Mouse (Mus musculus): ENCODE results near the gene Lman2l.

Lman2l gene

DNA sequence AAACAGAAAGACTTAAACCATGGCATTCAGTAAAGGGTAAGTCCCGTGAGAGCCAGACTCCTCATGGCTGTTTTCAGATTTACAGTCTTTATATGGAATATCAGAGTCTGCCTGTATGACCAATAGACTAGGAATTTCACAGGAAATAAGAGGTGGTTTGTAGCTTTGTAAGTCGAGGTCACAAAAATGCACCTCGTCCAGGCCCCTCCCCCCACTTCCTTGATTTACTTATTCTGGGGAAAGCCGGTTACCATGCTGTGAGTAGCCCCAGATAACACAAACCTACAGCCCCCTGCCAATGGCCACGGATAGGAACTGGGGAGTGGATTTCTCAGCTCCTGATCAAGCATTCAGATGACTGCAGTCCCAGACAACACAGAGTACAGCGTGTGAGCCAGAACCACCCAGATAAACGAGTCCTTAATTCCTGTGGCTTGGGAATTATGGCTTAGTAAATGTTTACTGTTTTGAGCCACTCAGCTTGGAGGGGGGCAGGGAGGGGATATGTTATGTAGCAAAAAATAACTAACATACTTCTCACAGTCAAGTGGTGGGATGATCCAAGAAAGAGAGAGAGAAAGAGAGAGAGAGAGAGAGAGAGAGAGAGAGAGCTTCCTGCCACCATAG lies 12.4 kb upstream of the Lman2l start:
- no peak for DNase-seq

DNA sequence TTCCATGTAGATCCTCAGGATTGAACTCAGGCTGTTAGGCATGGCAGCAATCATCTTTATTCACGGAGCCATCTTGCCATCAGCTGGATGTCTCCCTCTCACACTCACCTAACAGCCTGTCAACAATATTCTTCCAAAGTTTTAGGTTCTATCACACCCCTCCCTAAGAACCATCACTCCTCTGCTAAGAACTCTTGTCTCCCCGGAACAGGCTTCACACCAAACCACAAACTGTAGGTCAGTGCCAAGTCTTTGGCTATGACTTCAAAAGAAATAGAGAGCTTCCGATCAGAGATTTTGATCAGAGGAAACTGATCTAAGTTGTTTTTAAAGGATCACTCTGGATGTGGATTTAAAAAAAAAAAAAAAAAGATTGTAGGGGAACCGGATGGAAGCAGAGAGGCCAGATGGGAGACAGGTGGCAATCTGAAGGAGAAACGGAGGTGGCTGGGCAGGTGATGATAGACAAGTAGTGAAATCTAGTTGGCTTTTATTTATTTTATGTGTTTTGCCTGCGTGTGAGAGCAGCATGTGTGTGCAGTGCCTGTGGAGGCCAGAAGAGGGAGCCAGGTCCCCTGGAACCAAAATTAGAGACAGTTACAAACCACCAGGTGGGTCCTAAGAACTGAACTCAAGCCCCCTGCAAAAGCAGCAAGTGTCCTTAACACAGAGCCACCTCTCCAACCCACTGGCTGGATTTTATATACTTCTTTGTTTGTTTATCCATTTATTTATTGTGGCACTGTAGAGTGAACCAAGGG lies 9.2 kb upstream of the Lman2l start:
- DNase-seq: no peak

DNA sequence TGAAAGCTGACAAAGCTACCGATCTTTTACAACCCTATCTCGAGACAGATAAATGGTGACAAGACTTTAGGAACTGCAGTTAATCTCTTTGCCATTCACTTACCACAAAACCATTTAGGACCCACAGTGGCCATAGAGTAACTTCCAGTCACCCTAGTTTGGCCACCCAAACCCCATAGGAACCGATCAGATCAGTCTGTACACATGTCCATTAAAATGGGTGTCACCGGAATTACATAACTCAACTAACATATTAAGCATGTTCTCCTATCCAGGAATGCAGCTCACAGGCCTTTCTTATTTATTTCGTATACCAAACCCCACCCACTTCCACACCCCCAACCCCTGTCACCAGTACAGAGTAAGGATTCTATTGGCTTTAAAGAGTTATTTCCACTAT lies 1.8 kb upstream of the Lman2l start:
- no peak for DNase-seq

DNA sequence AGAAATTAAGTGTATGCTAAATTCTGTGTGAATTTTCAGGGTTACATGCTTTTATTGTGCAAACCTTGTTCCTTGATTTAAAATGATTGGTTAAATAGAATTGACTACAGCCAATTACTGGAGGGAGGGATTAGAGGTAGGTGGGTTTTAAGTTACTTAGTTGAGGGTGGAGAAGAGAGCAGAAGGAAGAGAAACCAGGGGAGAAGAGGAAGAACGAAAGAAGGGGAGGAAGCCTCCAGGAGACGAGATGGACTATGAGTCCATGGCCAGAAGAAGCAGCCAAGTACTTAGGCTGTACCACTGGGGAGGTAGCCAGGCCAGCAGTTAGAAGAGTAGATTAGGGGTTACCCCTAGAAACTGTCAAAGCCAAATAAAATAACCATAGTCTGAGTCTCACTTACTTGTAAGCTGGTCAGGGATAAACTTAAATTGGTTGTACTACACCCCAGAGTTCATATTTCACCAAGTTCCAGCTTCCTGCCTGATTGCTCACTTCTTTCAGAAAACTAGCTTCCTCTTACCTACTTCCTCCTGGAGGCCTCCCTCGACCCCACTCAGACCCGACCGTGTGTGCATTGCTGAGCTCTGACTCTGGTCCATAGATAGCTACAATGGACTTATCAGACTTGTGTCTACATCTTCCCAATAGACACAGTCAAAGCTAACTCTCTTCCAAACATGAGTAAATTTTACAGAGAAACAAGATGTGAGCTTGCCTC lies 1.2 kb upstream of the Lman2l start:
- DNase-seq: no peak

DNA sequence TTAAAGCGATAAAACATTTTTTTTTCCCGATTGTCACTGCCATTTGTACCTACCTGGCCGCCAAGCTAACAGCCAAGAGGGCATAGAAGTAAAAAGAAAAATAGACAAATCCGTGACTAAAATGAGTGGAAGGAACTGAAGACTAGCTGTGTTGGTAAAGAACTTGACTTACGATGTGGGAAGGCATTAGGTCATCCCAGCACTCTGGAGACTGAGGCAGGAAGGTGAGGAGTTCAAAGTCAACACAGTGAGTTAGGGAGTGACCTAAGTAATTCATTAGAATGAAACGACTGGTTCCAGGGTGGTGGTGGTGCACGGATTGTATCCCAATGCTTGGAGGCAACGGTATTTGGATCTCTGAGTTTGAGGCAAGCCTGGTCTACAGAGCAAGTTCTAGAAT lies 437 bp upstream of the Lman2l start:
- no peak for DNase-seq

DNA sequence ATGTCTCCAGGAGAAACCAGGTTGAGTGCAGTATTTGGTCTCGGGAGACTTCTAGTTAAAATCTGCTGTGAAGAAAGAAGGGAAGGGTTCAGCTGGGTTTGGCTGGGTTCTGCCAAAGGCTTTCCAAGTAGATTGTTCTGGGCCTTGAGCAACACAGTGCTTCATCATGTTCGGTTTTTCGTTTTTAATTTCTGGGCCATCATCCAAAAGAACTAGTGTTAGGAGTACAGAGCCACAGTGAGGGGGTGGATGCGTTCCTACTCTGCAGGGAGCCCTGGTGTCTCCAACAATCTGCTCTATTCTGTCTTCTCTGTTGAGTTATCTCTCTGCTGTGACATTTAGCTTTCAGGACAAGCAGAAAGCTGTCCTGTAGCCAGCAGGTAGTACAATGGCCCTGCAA lies 4.0 kb downstream of the Lman2l start:
- DNase-seq: peak; percentile 78

DNA sequence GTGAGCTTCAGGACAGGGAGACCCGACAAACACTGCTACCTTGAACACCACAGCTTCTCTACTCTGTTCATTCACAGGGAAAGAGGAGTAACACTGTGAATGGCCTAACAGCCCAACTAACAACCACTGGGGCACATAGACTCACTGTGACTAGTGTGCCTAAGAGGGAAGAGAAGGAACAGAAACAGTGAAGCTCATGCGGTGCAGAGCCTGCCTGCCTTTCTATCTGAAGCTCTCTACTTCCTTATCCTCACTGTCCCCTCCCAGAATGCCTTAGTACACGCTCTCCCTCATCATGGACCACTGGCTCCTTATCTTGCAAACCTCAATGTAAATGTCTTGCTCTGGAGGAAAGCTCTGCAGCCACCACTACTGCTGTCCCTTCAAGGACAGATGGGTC lies 7.8 kb downstream of the Lman2l start:
- no peak for DNase-seq

DNA sequence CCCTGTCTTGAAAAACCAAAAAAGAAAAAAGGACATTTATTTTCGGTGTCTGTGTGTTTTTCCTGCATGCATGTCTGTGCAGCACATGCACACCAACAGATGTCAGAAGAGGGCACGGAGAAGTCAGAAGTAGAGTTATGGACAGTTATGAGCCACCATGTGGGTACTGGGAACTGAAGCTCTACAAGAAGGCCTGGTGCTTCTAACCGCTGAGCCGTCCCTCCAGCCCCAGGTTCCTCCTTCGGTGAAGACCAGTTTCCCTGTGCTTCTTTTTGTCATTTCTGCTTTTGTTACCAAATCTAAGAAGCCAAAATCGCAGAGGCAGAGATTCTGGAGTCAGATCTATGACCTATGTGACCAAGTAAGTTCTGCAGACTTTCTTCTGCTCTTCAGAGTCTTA lies 8.6 kb downstream of the Lman2l start:
- DNase-seq: no peak

DNA sequence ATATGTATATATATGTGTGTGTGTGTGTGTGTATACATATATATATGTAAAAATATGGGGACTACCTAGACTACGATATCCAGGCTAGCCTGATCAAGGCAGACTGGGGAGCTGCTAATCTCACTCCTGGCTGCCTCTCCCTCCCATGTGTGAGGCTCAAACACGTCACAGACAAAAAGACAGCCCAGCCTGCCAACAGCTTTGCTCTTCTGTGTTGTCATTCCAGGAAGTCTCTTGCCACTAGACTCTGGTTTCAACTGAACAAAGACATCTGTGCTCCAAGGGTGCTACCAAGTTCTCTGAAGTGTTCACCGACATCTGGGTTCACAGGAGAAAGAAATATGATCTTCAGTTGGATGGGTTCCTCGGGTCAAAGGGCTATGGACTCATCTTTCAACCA lies 10.0 kb downstream of the Lman2l start:
- no peak for DNase-seq

DNA sequence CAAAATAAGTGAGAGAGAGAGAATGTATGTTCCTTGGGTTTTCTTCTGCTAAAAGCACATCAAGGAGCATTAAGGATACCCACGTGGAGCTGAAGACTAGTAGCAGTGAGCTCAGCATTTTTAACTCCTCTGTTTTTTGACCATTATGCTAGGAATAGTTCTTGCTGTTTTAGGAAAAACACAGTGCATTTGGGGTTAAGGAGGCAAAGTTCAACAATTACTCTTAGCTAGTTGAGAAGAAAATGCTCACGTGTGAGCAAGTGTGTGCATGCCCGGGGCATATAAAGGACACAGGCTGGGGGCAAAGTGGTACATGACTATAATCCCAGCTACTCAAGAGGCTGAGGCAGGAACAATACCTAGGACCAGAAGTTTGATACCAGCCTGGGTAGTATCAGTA lies 11.5 kb downstream of the Lman2l start:
- no peak for DNase-seq

DNA sequence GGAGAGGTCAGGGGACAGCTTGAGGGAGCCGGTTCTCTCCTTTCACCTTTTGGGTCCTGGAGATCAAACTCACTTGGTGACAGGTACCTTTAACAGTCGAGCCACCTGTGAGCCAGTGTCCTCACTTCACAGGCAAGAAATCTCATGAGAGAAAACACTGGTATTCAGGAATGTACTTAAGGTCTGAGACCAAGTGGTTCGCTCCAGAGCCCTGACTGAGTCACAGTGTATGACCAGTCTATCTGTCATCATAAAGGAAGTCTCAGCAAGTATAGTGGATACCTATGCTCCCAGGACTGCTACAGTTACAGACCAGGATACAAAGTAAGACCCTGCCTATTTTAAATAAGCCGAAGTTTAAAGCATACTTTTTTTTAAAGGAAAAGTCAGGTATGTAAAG lies 12.1 kb downstream of the Lman2l start:
- DNase-seq: no peak

DNA sequence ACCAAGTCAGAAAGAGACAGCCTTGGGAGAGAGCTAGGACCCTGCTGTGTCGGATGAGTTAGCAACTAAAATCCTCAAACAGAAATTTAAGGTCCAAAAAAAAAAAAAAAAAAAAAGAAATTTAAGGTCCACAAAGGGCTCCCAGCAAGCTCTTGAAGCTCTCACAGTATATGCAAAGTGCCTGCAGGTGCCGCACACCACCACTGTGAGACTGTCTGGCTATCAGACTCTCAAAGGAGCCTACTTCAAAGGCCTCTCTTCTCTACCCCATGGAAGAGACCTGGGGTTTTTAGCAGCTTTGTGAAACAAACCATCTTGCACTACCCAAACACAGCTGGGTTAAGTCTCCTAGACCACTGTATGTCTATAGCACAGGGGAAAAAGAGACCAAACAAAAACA lies 15.6 kb downstream of the Lman2l start:
- no peak for DNase-seq

DNA sequence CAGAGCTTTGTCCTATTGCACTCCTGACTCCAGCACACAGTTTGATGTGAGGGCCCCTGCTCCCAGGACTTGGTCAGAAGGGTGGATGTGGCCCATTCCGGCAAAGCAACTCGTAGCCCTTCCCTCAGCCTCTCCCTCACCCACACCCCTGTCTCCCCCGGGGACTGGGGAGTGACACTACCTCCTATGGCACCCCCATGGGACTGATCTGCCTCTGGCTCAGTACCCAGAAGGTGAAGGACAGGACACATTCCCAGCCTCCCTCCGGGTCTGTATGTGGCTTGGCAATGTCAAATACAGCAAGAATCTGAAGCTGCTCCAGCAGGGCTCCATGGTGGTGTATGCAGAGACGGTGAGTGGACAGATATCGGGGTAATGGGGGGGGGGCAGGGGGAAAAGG lies 40.5 kb downstream of the Lman2l start:
- DNase-seq: no peak

DNA sequence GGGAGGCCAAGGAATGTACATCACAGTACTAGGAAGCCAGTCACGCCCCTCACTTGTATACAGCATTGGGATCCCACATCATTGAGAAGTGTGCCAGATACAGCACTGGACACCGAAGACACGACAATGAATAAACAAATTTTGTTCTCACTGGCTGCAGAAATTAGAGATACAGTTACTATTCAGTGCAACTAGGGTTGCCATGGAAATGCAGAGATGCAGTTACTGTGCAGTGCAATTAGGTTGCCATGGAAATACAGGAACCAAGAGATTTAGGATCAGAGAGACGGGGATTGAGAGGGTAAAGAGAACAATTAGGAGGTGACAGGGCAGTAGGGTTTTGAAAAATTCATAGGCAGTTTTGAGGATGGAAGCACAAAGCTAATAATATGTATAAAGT lies 43.6 kb downstream of the Lman2l start:
- no peak for DNase-seq

DNA sequence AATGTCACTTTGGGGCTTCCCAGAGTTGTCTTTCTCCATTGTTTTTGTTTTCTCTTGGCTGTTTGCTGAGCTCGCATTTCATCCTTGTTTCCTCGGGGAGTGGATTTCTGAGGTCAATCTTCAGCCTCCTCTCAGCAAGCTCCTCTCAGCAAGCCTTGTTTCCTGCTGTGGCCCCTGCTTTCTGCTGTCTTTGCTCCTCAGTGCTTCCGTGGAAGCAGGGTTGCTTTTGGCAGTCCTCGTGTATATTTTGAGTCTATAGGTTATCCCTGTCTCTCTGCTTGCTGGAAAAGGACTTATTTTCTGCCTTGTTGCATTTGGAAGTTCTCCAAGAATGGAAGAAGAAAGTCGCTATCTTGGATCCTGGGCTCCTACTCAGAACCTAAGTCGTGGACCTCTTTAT lies 48.0 kb downstream of the Lman2l start:
- no peak for DNase-seq

DNA sequence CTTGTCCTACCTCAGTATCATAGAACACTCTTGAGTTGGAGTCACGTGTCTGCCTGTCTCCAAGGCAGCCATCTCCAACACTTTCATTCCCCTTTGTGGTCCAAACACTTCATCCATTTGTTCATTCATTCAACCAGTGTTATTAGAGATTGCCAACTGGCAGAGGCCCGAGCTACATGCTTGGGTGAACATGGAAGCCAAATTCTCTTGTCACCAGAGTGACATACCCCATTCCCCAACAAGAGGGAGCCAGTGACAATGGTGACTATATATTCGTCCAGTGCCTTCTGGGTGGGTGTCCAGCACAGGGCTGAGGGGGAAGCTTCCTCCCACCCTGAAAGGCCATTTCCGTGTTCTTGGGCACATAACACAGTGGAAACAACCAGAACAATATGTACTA lies 65.5 kb downstream of the Lman2l start:
- DNase-seq: no peak

DNA sequence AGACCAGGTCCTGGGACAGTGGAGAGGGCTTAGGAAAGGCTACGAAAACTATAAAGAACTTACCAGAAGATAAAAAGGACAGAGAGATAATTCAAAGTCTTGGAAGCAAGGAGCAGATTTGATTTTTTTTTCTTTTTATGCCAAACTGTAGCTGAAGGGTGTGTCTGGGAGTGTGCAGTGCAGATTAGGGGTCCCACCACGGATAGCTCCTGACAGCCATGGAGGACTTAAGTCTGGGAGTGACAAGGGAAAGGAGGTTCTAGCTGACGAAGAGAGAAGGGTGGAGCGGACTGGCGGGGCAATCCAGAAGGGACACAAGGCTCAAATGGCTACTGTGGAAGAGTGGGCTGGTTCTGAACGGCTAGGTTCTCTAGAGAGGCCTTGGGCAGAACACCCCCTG lies 66.2 kb downstream of the Lman2l start:
- DNase-seq: no peak

DNA sequence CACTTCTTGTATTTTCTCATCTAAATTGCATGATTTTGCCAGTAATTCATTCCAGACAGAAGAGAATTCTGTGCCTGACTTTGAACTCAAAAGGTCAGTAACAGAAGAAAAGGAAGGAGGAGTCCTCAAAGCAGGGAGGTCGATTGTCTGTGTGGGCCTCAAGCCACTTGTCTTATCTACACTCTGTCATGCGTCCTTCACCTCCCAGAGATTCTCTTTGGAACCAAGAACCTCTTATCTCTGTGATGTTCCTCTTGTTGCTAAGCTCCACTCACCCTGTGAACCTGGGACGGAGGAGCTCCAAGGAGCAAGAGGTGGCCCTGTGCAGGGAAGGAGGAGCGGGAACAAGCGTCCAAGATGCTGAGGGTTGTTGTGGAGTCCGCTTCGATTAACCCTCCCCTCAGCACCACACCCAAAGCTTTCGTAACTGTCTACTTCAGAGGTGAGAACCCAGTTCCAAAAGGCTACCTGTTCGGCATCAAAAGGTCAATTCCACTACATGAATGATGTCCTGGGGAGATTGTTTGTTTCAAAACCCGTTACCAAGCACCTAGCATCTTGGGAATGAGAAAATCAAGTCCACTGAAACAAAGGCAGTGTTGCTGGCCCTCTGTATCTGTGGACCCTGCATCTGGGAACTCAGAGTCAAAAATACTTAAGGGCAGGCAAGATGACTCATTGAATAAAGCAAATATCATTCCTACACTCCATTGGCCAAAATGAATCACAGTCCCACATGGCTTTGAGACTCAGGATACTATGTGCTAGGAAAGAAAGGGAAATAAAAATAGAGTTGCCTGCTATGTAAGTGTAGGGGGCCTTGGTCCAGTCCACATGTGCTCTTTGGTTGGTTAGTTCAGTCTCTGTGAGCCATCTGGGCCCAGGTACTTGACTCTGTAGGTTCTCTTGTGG lies 72.9 kb downstream of the Lman2l start, which contains the start of gene Fer1l5:
Gene Fer1l5 (plus strand): TSS at position 358 of the 912 bp plus-strand sequence.
- no peak for DNase-seq

DNA sequence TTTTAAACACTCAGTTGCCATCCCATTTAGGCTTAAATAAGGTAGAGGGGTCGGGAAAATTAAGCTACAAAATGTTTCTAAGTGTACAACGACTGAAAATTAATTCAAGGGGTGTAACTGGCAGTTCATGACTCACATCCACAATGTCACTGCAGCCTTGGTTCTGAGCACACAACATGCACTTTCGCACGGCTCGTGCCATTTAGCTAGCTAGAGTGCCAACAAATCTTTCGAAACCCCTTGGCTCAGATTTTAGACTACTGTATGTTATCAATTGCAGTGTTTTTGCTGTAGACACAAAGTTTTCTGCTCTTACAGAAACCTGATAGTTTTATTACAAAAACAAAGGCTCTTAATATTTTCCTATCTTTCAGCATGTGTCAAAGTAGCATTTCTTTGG lies 74.2 kb downstream of the Lman2l start:
- DNase-seq: no peak

All from cerebellum, adult 9-11 months (tissue).